Mouse (Mus musculus) midbrain, embryonic 10.5 days (tissue): Measurements from ENCODE around the gene Urgcp. TPM values are rescaled to one million over a fixed set of nuclear protein-coding genes. Genes with fewer than 3 reads are reported as not detected.
A peak's percentile ranks its signal among the peaks of the same experiment; 100 is the strongest.

Experiments used
- DNase-seq: peaks from one replicate; pipeline ENCODE4 v3.0.0-alpha.2; 2017; ENCODE audit warnings: low spot score
- H3K27ac ChIP-seq: fragments of 300-500 bp; sonication (generic); replicated peaks from 2 replicates; pipeline ENCODE4 v1.5.1; 2016; ENCODE audit warnings: mild to moderate bottlenecking
- H3K27me3 ChIP-seq: fragments of 300-500 bp; sonication (generic); 2 replicates; pipeline ENCODE4 v1.6.1; 2016; ENCODE audit warnings: low read depth, mild to moderate bottlenecking; ENCODE audit not compliant: poor library complexity, severe bottlenecking
- H3K36me3 ChIP-seq: fragments of 300-500 bp; sonication (generic); 2 replicates; pipeline ENCODE4 v1.6.1; 2016; ENCODE audit warnings: mild to moderate bottlenecking, moderate library complexity
- H3K4me1 ChIP-seq: fragments of 300-500 bp; sonication (generic); 2 replicates; pipeline ENCODE4 v1.6.1; 2016
- H3K4me3 ChIP-seq: fragments of 300-500 bp; sonication (generic); 2 replicates; pipeline ENCODE4 v1.5.1; 2016; ENCODE audit warnings: mild to moderate bottlenecking, moderate library complexity
- H3K9me3 ChIP-seq: fragments of 300-500 bp; sonication (generic); replicated peaks from 2 replicates; pipeline ENCODE4 v1.6.1; 2016; ENCODE audit warnings: mild to moderate bottlenecking
- WGBS: fragments of 180-500 bp; shearing (Covaris S2); methylation state at CpG from one replicate; pipeline ENCODE4 v1.1.7; 2016; 5-methylcytosine and 5-hydroxymethylcytosine counted together
- polyA plus RNA-seq: library from polyadenylated mRNA; unstranded; fragments of >200 nt; fragmentation: Nextera tagmentation; extraction: Ambion mirVana; gene quantifications from 2 replicates; pipeline ENCODE4 v1.2.1, GENCODE M21; 2016

The Urgcp gene
- polyA plus RNA-seq, 1 experiment from 2014 or later: 18.3 TPM

- H3K27ac ChIP-seq: no peak overlapping the region
- peaks cover 8% of the 10 kb centered on the region for H3K4me1 ChIP-seq
- peaks cover 24% of the 10 kb centered on the region for H3K36me3 ChIP-seq
- H3K4me3 ChIP-seq: no peak overlapping the region
- WGBS: 89% methylated on average over 6 of the region's 6 CpGs
- no peak for DNase-seq
- H3K27me3 ChIP-seq: no peaks in the 10 kb centered on the region
- H3K9me3 ChIP-seq: no peaks in the 10 kb centered on the region
Measured at GRCm38 (mm10) chr11:5766019-5766418, 3.8 kb upstream of the Urgcp start.

GRCm38 (mm10) chr11:5762633-5762982 lies 432 bp upstream of the Urgcp start:
- H3K36me3 ChIP-seq: peaks cover 8% of the 10 kb centered on the region
- no peaks in the 10 kb centered on the region for H3K9me3 ChIP-seq
- H3K27me3 ChIP-seq: no peaks in the 10 kb centered on the region
- no peak for DNase-seq
- peaks cover 16% of the 10 kb centered on the region for H3K4me1 ChIP-seq
- 20% methylated on average over 6 of the region's 6 CpGs for WGBS
- peak overlapping the region; percentile 96 for H3K27ac ChIP-seq
- peak overlapping the region; percentile 86 for H3K4me3 ChIP-seq

- Histone ChIP-seq H3K9me3 (peaks cover 7% of the 10 kb centered on the region; the same call in 1 of the 2 replicates), H3K36me3 (peaks cover 24% of the 10 kb centered on the region), H3K4me3 (no peak overlapping the region), H3K4me1 (no peaks in the 10 kb centered on the region), H3K27ac (no peak overlapping the region), H3K27me3 (no peaks in the 10 kb centered on the region)
- DNase-seq: no peak
- 87% methylated on average over 2 of the region's 2 CpGs for WGBS
Measured at GRCm38 (mm10) chr11:5753755-5754154, 8.4 kb downstream of the Urgcp start.

- Histone ChIP-seq H3K27ac (no peak overlapping the region), H3K4me3 (no peak overlapping the region), H3K9me3 (no peaks in the 10 kb centered on the region), H3K36me3 (peaks cover 5% of the 10 kb centered on the region; the same call in 1 of the 2 replicates), H3K4me1 (peaks cover 12% of the 10 kb centered on the region), H3K27me3 (no peaks in the 10 kb centered on the region)
- WGBS: 82% methylated on average over 2 of the region's 2 CpGs
- DNase-seq: no peak
Measured at GRCm38 (mm10) chr11:5744951-5745350, 17.2 kb downstream of the Urgcp start.

GRCm38 (mm10) chr11:5742106-5742505 lies 20.1 kb downstream of the Urgcp start:
- no peaks in the 10 kb centered on the region for H3K9me3 ChIP-seq
- DNase-seq: no peak
- WGBS: 76% methylated on average over 7 of the region's 7 CpGs

GRCm38 (mm10) chr11:5740965-5741627 lies 21.1 kb downstream of the Urgcp start:
- Histone ChIP-seq H3K27me3 (no peaks in the 10 kb centered on the region), H3K36me3 (no peaks in the 10 kb centered on the region), H3K4me3 (peak overlapping the region; percentile 90), H3K4me1 (peaks cover 12% of the 10 kb centered on the region), H3K9me3 (no peaks in the 10 kb centered on the region), H3K27ac (peak overlapping the region; percentile 90)
- WGBS: 1% methylated on average over 46 of the region's 50 CpGs
- peak; percentile 61 for DNase-seq

More at GRCm38 (mm10) chr11:5742106-5742505, 20.1 kb downstream of the Urgcp start:
- peaks cover 12% of the 10 kb centered on the region for H3K4me1 ChIP-seq
- no peak overlapping the region for H3K27ac ChIP-seq
- H3K4me3 ChIP-seq: no peak overlapping the region
- H3K27me3 ChIP-seq: no peaks in the 10 kb centered on the region
- H3K36me3 ChIP-seq: no peaks in the 10 kb centered on the region

GRCm38 (mm10) chr11:5740599-5740964 lies 21.6 kb downstream of the Urgcp start:
- Histone ChIP-seq H3K9me3 (no peaks in the 10 kb centered on the region), H3K36me3 (no peaks in the 10 kb centered on the region), H3K4me1 (peaks cover 12% of the 10 kb centered on the region), H3K27ac (peak overlapping the region; percentile 90), H3K4me3 (peak overlapping the region; percentile 90), H3K27me3 (no peaks in the 10 kb centered on the region)
- 1% methylated on average over 26 of the region's 26 CpGs for WGBS
- no peak for DNase-seq

GRCm38 (mm10) chr11:5739846-5740245 lies 22.3 kb downstream of the Urgcp start:
- no peak overlapping the region for H3K27ac ChIP-seq
- no peaks in the 10 kb centered on the region for H3K9me3 ChIP-seq
- WGBS: 78% methylated on average over 3 of the region's 3 CpGs
- H3K4me3 ChIP-seq: no peak overlapping the region
- no peaks in the 10 kb centered on the region for H3K27me3 ChIP-seq
- no peaks in the 10 kb centered on the region for H3K36me3 ChIP-seq
- H3K4me1 ChIP-seq: peaks cover 12% of the 10 kb centered on the region
- DNase-seq: no peak

- Histone ChIP-seq H3K4me1 (peaks cover 12% of the 10 kb centered on the region), H3K9me3 (no peaks in the 10 kb centered on the region), H3K27me3 (no peaks in the 10 kb centered on the region), H3K4me3 (no peak overlapping the region), H3K36me3 (no peaks in the 10 kb centered on the region), H3K27ac (no peak overlapping the region)
- 84% methylated on average over 5 of the region's 5 CpGs for WGBS
- DNase-seq: no peak
Measured at GRCm38 (mm10) chr11:5738888-5739632, 23.1 kb downstream of the Urgcp start.

- H3K9me3 ChIP-seq: no peaks in the 10 kb centered on the region
- 89% methylated on average over 5 of the region's 5 CpGs for WGBS
- no peak for DNase-seq
Measured at GRCm38 (mm10) chr11:5737137-5737536, 25.0 kb downstream of the Urgcp start.

GRCm38 (mm10) chr11:5734323-5734722 lies 27.9 kb downstream of the Urgcp start:
- Histone ChIP-seq H3K36me3 (no peaks in the 10 kb centered on the region), H3K27me3 (no peaks in the 10 kb centered on the region), H3K27ac (no peak overlapping the region), H3K4me3 (no peak overlapping the region), H3K4me1 (peaks cover 5% of the 10 kb centered on the region), H3K9me3 (no peaks in the 10 kb centered on the region)
- WGBS: 97% methylated on average over 4 of the region's 4 CpGs
- DNase-seq: no peak

More at GRCm38 (mm10) chr11:5737137-5737536, 25.0 kb downstream of the Urgcp start:
- no peak overlapping the region for H3K4me3 ChIP-seq
- peaks cover 17% of the 10 kb centered on the region for H3K4me1 ChIP-seq
- H3K27me3 ChIP-seq: no peaks in the 10 kb centered on the region
- H3K36me3 ChIP-seq: no peaks in the 10 kb centered on the region
- H3K27ac ChIP-seq: no peak overlapping the region

GRCm38 (mm10) chr11:5732401-5732800 lies 29.8 kb downstream of the Urgcp start:
- Histone ChIP-seq H3K9me3 (no peaks in the 10 kb centered on the region), H3K4me1 (peaks cover 5% of the 10 kb centered on the region), H3K4me3 (no peak overlapping the region), H3K27me3 (no peaks in the 10 kb centered on the region), H3K36me3 (no peaks in the 10 kb centered on the region), H3K27ac (no peak overlapping the region)
- no peak for DNase-seq
- 78% methylated on average over 5 of the region's 5 CpGs for WGBS

- H3K36me3 ChIP-seq: no peaks in the 10 kb centered on the region
- no peaks in the 10 kb centered on the region for H3K9me3 ChIP-seq
- H3K4me3 ChIP-seq: no peak overlapping the region
- no peaks in the 10 kb centered on the region for H3K27me3 ChIP-seq
- peaks cover 5% of the 10 kb centered on the region for H3K4me1 ChIP-seq
- DNase-seq: no peak
- no peak overlapping the region for H3K27ac ChIP-seq
- 95% methylated on average over 9 of the region's 9 CpGs for whole genome bisulfite sequencing
Measured at GRCm38 (mm10) chr11:5729582-5729981, 32.6 kb downstream of the Urgcp start.
